Comparison of ENCODE assay signal across 8 mouse cellular contexts in the genomic region with DNA sequence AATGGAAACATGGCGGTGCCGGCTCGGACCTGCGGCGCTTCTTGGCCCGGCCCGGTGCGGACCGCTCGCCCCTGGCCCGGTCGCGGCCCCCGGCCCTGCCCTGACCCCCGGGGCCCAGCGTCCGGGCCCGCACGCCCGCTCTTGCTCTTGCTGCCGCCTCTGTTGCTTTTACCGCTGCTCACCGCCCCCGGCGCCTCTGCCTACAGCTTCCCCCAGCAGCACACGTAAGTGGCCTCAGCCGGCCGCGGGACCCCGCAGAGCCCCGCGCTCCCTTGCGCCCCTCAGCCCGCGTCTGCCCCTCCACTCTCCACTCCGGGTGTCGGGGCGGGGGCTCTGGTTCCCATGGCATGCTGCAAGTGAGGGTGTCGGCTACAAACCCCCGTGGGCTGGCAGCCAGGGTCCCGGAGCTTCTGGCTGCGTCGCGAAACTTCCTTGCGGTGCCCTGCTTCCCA. TPM values are rescaled to one million over a fixed set of nuclear protein-coding genes. Genes with fewer than 3 reads are reported as not detected.
DNase-seq lines count a peak whose midpoint lies in the region; ATAC-seq and TF ChIP-seq lines count a peak whose summit lies in the region.

No protein-coding gene starts in this region.

- peak; percentile 70 for ATAC-seq in forebrain, embryonic 11.5 days (replicated peaks; ENCODE audit: low FRiP score)

- no peak for TF ChIP-seq CTCF in olfactory bulb, adult 2 months (IDR thresholded peaks at IDR 0.05; ENCODE audit: insufficient read depth, low read depth, low read length)

- no peaks in the 10 kb centered on the region for H3K9me3 ChIP-seq in heart, embryonic 10.5 days
- no peaks in the 10 kb centered on the region for H3K9me3 ChIP-seq in forebrain, embryonic 11.5 days (ENCODE audit: control insufficient read depth, low read length)
- H3K9me3 ChIP-seq in limb, embryonic 10.5 days (replicated peaks) = no peaks in the 10 kb centered on the region

- H3K27me3 ChIP-seq in heart, embryonic 10.5 days (ENCODE audit: insufficient read depth, poor library complexity, severe bottlenecking) = peaks cover 85% of the 10 kb centered on the region
- H3K27me3 ChIP-seq in forebrain, embryonic 11.5 days (ENCODE audit: control insufficient read depth, insufficient read depth, low read length) = peaks cover 19% of the 10 kb centered on the region
- H3K27me3 ChIP-seq in limb, embryonic 10.5 days (ENCODE audit: low read depth, poor library complexity, severe bottlenecking) = peaks cover 98% of the 10 kb centered on the region

- no peaks in the 10 kb centered on the region for H3K36me3 ChIP-seq in heart, embryonic 10.5 days
- no peaks in the 10 kb centered on the region for H3K36me3 ChIP-seq in forebrain, embryonic 11.5 days (ENCODE audit: control insufficient read depth, insufficient read depth, low read length)
- no peaks in the 10 kb centered on the region for H3K36me3 ChIP-seq in limb, embryonic 10.5 days

- TF ChIP-seq POLR2A in olfactory bulb, adult 2 months (IDR thresholded peaks at IDR 0.05; ENCODE audit: insufficient read depth, low read depth, low read length) = no peak

- H3K4me3 ChIP-seq in heart, embryonic 10.5 days = peak overlapping the region; percentile 83
- H3K4me3 ChIP-seq in forebrain, embryonic 11.5 days (ENCODE audit: low read depth, low read length) = peak overlapping the region; percentile 81
- H3K4me3 ChIP-seq in limb, embryonic 10.5 days = peak overlapping the region; percentile 73
- H3K4me3 ChIP-seq in olfactory bulb, adult 2 months (ENCODE audit: insufficient read depth, low read depth, low read length) = peak overlapping the region; percentile 53

- peak overlapping the region; percentile 99 for H3K4me2 ChIP-seq in forebrain, embryonic 11.5 days (ENCODE audit: low read depth, low read length, severe bottlenecking)

- peak overlapping the region; percentile 90 for H3K27ac ChIP-seq in heart, embryonic 10.5 days
- H3K27ac ChIP-seq in forebrain, embryonic 11.5 days (ENCODE audit: low read depth, low read length) = no peak overlapping the region
- H3K27ac ChIP-seq in limb, embryonic 10.5 days = peak overlapping the region; percentile 66
- H3K27ac ChIP-seq in olfactory bulb, adult 2 months (ENCODE audit: insufficient read depth, low read depth, low read length) = no peak overlapping the region

- peak overlapping the region; percentile 81 for H3K9ac ChIP-seq in forebrain, embryonic 11.5 days (ENCODE audit: low read length)

- 1% methylated on average over 43 of the region's 45 CpGs for WGBS in heart, embryonic 10.5 days
- under 1% methylated on average over 43 of the region's 45 CpGs for WGBS in forebrain, embryonic 11.5 days
- under 1% methylated on average over 45 of the region's 45 CpGs for WGBS in limb, embryonic 10.5 days
- 2% methylated on average over 45 of the region's 45 CpGs for WGBS in olfactory bulb, adult 2 months

- H3K4me1 ChIP-seq in heart, embryonic 10.5 days = peaks cover 55% of the 10 kb centered on the region
- peaks cover 12% of the 10 kb centered on the region; the same call in 1 of the 2 replicates for H3K4me1 ChIP-seq in forebrain, embryonic 11.5 days (replicated peaks; ENCODE audit: control insufficient read depth, insufficient read depth, low read length)
- H3K4me1 ChIP-seq in limb, embryonic 10.5 days = peaks cover 24% of the 10 kb centered on the region
- peaks cover 16% of the 10 kb centered on the region for H3K4me1 ChIP-seq in olfactory bulb, adult 2 months (ENCODE audit: control insufficient read depth, insufficient read depth, low read length)

- no peak for DNase-seq in heart, embryonic 10.5 days (ENCODE audit: low spot score)
- DNase-seq in heart, adult 9 months (ENCODE audit: low spot score in 2 of 2) = no peak
- peak; percentile 23 for DNase-seq in Muller cell, postnatal 12 days (ENCODE audit: inconsistent ontology term)
- peak; percentile 79 for DNase-seq in forebrain, embryonic 11.5 days (ENCODE audit: low spot score)
- DNase-seq in limb, embryonic 10.5 days (ENCODE audit: low spot score) = peak; percentile 65
- DNase-seq in urinary bladder, postnatal 10 days (ENCODE audit: low spot score) = no peak
- DNase-seq in spleen, adult 18-20 months = no peak

RNA-seq across cellular contexts. Expression of a gene that starts 0.7 kb away (rescaled TPM):
- polyA plus RNA-seq in heart, embryonic 10.5 days (2016; fragmentation: Nextera tagmentation; extraction: Ambion mirVana) = 6.8 TPM in 2 replicates
- polyA plus RNA-seq in forebrain, embryonic 11.5 days (2014; fragmentation: Nextera tagmentation; extraction: Ambion mirVana) = 1.8 and 2.8 TPM in 2 replicates
- 0.20 and 0.34 TPM in 2 replicates for polyA plus RNA-seq in limb, embryonic 10.5 days (2016; fragmentation: Nextera tagmentation; extraction: Ambion mirVana)
- not detected in 2 replicates for polyA plus RNA-seq in olfactory bulb, adult 2 months (2012; ENCODE audit: insufficient read depth, insufficient read length, low replicate concordance, missing spikeins)

RNA-seq across cellular contexts. Expression of a gene that starts 59.7 kb away (rescaled TPM):
- polyA plus RNA-seq in heart, embryonic 10.5 days (2016; fragmentation: Nextera tagmentation; extraction: Ambion mirVana) = 0.74 and 1.2 TPM in 2 replicates
- 1.3 and 1.6 TPM in 2 replicates for polyA plus RNA-seq in forebrain, embryonic 11.5 days (2014; fragmentation: Nextera tagmentation; extraction: Ambion mirVana)
- 0.72 and 0.74 TPM in 2 replicates for polyA plus RNA-seq in limb, embryonic 10.5 days (2016; fragmentation: Nextera tagmentation; extraction: Ambion mirVana)
- polyA plus RNA-seq in olfactory bulb, adult 2 months (2012; ENCODE audit: insufficient read depth, insufficient read length, low replicate concordance, missing spikeins) = not detected in 2 replicates

Comparison
In these comparisons a context has a peak if more than half of its experiments do, and no peak if none do; other contexts are left out.
1. DNase-seq: peak in Muller cell, postnatal 12 days (single experiment), forebrain, embryonic 11.5 days (single experiment) and limb, embryonic 10.5 days (single experiment); none in heart, embryonic 10.5 days (single experiment), heart, adult 9 months (0 of 2), urinary bladder, postnatal 10 days (single experiment) and spleen, adult 18-20 months (0 of 2).
2. H3K27ac ChIP-seq: peak in heart, embryonic 10.5 days (single experiment) and limb, embryonic 10.5 days (single experiment); none in forebrain, embryonic 11.5 days (single experiment) and olfactory bulb, adult 2 months (single experiment).
3. Peak in every context shown above with its lines, with median percentiles within 50 percentile points of each other: H3K4me3 ChIP-seq.